Mouse (Mus musculus) liver, postnatal 0 days (tissue): ENCODE results near the gene Myo18b. TPM values are rescaled to one million over a fixed set of nuclear protein-coding genes. Genes with fewer than 3 reads are reported as not detected.

Experiments used
- ATAC-seq: fragments of 200-750 bp; cut with Nextera tagmentation; 2 replicates; pipeline ENCODE4 v1.8.0; 2017; ENCODE audit warnings: mild to moderate bottlenecking, moderate library complexity
- DNase-seq: peaks from one replicate; pipeline ENCODE4 v3.0.0-alpha.2; 2016
- H3K27ac ChIP-seq: fragments of 300-500 bp; sonication (generic); 2 replicates; pipeline ENCODE4 v1.5.1; 2014; ENCODE audit warnings: antibody characterized with exemption, moderate library complexity, mild to moderate bottlenecking, low read depth
- H3K27me3 ChIP-seq: fragments of 300-500 bp; sonication (generic); 2 replicates; pipeline ENCODE4 v1.6.1; 2014; ENCODE audit warnings: low read length, control low read depth, mixed read lengths; ENCODE audit not compliant: insufficient read depth
- H3K36me3 ChIP-seq: fragments of 300-500 bp; sonication (generic); replicated peaks from 2 replicates; pipeline ENCODE4 v1.6.1; 2014; ENCODE audit warnings: mild to moderate bottlenecking, control low read depth, low read length, moderate library complexity, mixed read lengths; ENCODE audit not compliant: insufficient read depth
- H3K4me1 ChIP-seq: fragments of 300-500 bp; sonication (generic); 2 replicates; pipeline ENCODE4 v1.6.1; 2014; ENCODE audit warnings: antibody characterized with exemption, mild to moderate bottlenecking, control low read depth; ENCODE audit not compliant: insufficient read depth
- H3K4me2 ChIP-seq: fragments of 300-500 bp; sonication (generic); 2 replicates; pipeline ENCODE4 v1.6.1; 2014; ENCODE audit warnings: low read depth, mild to moderate bottlenecking, low read length, moderate library complexity, mixed read lengths
- H3K4me3 ChIP-seq: fragments of 300-500 bp; sonication (generic); 2 replicates; pipeline ENCODE4 v1.5.1; 2014; ENCODE audit warnings: low read depth, low read length
- H3K9ac ChIP-seq: fragments of 300-500 bp; sonication (generic); replicated peaks from 2 replicates; pipeline ENCODE4 v1.6.1; 2014; ENCODE audit warnings: mild to moderate bottlenecking, moderate library complexity
- H3K9me3 ChIP-seq: fragments of 300-500 bp; sonication (generic); 2 replicates; pipeline ENCODE4 v1.6.1; 2016; ENCODE audit warnings: mild to moderate bottlenecking, control low read depth, low read length, mixed read lengths
- CTCF ChIP-seq: sonication (generic); IDR thresholded peaks from 2 replicates; pipeline ENCODE4 v1.5.1; 2016; ENCODE audit warnings: antibody characterized with exemption, low read depth
- EP300 ChIP-seq: IDR thresholded peaks from 2 replicates; pipeline ENCODE4 v1.6.1; 2016; ENCODE audit warnings: antibody characterized with exemption, low read depth, mild to moderate bottlenecking
- WGBS: fragments of 180-500 bp; shearing (Covaris S2); extraction: QIAGEN DNeasy Blood & Tissue Kit; methylation state at CpG from one replicate; pipeline ENCODE4 v1.1.7; 2014; ENCODE audit not compliant: insufficient replicate concordance; 5-methylcytosine and 5-hydroxymethylcytosine counted together
- polyA plus RNA-seq: library from polyadenylated mRNA; unstranded; fragments of >200 nt; fragmentation: Nextera tagmentation; extraction: Ambion mirVana; gene quantifications from 2 replicates; pipeline ENCODE4 v1.2.1, GENCODE M21; 2015

The Myo18b gene
- polyA plus RNA-seq, 1 experiment from 2014 or later, result not detected

DNA sequence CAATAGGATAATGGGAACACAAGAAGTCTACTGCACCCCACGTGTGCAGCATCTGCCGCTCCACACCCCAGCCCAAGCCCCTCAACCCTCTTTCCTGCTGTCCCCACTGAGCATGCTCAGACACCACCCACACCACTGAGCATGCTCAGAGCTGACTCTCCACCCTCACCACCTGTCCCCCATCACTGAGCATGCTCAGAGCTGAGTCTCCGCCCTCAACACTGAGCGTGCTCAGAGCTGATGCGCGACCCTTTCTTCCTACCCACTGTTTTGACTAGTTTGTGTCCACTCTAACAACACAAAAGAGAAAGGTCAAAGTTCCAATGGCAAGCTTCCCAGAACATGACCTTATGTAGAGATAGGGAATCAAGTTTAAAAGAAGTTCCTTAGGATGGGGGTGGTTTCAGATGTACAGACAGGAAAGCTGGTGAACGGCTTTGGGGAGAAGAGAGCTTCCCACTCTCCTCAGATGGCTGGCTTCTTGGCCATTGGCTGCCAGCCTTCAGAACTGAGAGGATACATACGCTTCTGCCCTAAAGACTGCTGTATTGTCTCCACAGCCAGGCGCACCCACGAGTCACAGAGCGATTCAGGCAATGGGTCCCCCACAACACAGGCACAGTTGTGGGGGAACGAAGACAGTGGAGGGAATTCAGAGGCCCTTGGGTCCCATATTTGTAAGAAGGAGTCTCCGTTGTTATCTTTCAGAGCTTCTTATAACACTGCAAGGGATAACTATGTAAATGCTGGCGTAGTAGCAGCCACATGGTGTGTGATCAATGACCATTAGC, 209.7 kb downstream of the Myo18b start:
- H3K4me1 ChIP-seq, result no peaks in the 10 kb centered on the region
- H3K4me2 ChIP-seq, result no peak overlapping the region
- no peak overlapping the region for H3K27ac ChIP-seq
- DNase-seq, result no peak
- TF ChIP-seq EP300 (no peak), CTCF (no peak)
- no peaks in the 10 kb centered on the region for H3K27me3 ChIP-seq
- WGBS, result 73% methylated on average over 14 of the region's 14 CpGs
- no peak overlapping the region for H3K9ac ChIP-seq
- H3K4me3 ChIP-seq, result no peak overlapping the region
- H3K36me3 ChIP-seq, result no peaks in the 10 kb centered on the region
- no peaks in the 10 kb centered on the region for H3K9me3 ChIP-seq
- ATAC-seq, result no peak

DNA sequence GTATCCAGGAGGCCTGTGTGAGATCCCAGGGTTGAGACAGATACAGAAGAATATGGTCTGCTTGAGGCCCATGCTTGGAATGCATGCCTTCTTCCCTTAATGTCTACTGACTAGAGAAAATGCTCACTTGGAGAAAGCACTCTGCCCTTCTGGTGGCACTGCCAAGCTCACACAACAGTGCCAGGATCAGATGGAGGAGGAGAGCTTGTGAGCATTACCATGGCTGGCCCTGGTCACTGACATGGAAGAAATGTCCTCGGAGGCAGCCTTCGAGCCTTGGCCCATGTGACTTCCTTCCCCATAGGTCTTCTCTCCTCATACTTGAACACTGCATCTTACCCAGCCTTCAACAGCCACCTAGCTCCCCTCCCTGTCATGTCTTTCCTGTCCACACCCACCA, 216.9 kb downstream of the Myo18b start:
- DNase-seq (no peak), ATAC-seq (no peak)
- no peak for TF ChIP-seq EP300
- no peak for TF ChIP-seq CTCF
- Histone ChIP-seq H3K27me3 (no peaks in the 10 kb centered on the region), H3K36me3 (no peaks in the 10 kb centered on the region), H3K27ac (no peak overlapping the region), H3K4me1 (no peaks in the 10 kb centered on the region), H3K9ac (no peak overlapping the region), H3K4me2 (no peak overlapping the region), H3K9me3 (no peaks in the 10 kb centered on the region), H3K4me3 (no peak overlapping the region)
- WGBS, result 51% methylated on average over 2 of the region's 2 CpGs

DNA sequence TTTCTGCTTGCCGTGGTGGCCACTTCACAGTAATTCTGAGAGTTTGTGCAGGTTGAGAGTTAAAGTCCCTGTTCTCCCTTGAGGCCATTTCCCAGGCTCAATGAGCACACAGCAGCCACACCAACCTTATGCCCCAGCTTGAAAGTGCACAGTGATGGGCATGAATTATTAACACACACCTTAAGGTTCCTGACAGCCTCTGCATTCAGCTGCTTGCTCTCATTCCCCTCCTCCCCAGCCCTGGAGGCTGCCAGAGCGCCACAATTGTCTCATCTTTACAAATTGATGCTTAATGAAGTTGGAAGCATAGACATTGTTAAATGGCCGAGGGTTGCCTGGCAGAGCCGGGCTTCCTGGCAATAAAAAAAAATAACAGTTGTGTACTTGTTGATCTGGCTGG, 218.0 kb downstream of the Myo18b start:
- no peak for ATAC-seq
- H3K9ac ChIP-seq, result no peak overlapping the region
- TF ChIP-seq CTCF (no peak), EP300 (no peak)
- H3K4me1 ChIP-seq, result no peaks in the 10 kb centered on the region
- no peak overlapping the region for H3K4me2 ChIP-seq
- DNase-seq, result no peak
- no peaks in the 10 kb centered on the region for H3K9me3 ChIP-seq
- H3K27me3 ChIP-seq, result no peaks in the 10 kb centered on the region
- H3K27ac ChIP-seq, result no peak overlapping the region
- H3K4me3 ChIP-seq, result no peak overlapping the region
- no peaks in the 10 kb centered on the region for H3K36me3 ChIP-seq
- 72% methylated on average over 4 of the region's 4 CpGs for WGBS

DNA sequence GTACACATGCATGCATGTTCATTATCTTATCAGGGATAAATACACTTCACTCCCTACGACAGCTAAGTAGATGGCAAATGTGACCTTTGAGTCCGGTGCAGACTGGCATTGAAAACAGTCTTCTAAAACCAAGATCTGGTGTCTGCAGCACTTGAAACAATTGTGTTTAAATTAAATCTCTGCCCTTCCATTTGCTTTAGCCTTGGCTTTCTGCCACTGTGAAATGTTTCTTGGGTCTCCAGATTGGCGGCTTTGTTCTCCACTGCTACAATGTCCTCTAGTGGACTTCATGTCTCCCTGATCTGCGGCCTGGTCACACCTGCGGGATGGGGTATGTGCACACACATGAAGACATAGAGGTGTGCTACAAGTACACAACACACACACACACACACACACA, 221.4 kb downstream of the Myo18b start:
- no peak for ATAC-seq
- Histone ChIP-seq H3K27ac (no peak overlapping the region), H3K4me2 (no peak overlapping the region), H3K9me3 (no peaks in the 10 kb centered on the region), H3K4me1 (no peaks in the 10 kb centered on the region), H3K9ac (no peak overlapping the region), H3K4me3 (no peak overlapping the region), H3K27me3 (no peaks in the 10 kb centered on the region), H3K36me3 (no peaks in the 10 kb centered on the region)
- WGBS, result 64% methylated on average over 5 of the region's 5 CpGs
- TF ChIP-seq EP300 (no peak), CTCF (no peak)
- no peak for DNase-seq

DNA sequence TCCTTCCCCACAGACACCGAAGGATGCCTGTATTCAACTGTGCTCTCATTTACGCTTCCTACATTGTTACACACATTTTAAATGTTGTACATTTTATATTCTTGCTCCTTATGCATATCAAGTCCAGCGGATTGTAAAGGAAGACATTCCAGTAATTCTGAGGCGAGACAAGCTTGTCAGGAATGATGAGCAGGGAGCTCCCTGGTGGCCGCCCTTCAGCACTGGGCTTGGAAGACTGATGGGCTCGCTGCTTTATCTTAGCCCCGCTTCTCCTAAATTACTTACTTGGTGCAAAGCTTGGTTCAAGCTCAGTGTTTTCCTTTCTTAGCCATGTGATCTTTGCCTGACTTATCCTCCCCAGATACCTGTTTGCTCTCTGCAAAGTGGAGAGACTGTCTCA, 223.7 kb downstream of the Myo18b start:
- no peak overlapping the region for H3K27ac ChIP-seq
- H3K36me3 ChIP-seq, result no peaks in the 10 kb centered on the region
- TF ChIP-seq CTCF (no peak), EP300 (no peak)
- DNase-seq (no peak), ATAC-seq (no peak)
- H3K4me3 ChIP-seq, result no peak overlapping the region
- no peak overlapping the region for H3K9ac ChIP-seq
- H3K9me3 ChIP-seq, result no peaks in the 10 kb centered on the region
- no peaks in the 10 kb centered on the region for H3K4me1 ChIP-seq
- 56% methylated on average over 7 of the region's 7 CpGs for WGBS
- H3K4me2 ChIP-seq, result no peak overlapping the region
- no peaks in the 10 kb centered on the region for H3K27me3 ChIP-seq

DNA sequence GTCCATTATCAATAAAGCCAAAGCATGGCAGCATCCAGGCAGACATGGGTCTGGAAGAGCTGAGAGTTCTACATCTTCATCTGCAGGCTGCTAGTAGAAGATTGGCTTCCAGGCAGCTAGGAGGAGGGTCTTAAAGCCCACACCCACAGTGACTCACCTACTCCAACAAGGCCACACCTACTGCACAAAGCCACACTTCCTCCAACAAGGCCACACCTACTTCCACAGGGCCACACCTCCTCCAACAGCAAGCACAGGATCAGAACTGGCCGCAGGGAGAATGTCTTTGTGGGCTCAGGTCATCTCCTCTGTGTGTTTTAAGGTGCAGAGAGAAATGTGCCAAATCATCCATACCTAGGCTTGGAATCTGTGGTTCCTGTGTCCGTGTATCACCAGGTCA, 224.2 kb downstream of the Myo18b start:
- Histone ChIP-seq H3K27ac (no peak overlapping the region), H3K4me1 (no peaks in the 10 kb centered on the region), H3K9ac (no peak overlapping the region), H3K36me3 (no peaks in the 10 kb centered on the region), H3K9me3 (no peaks in the 10 kb centered on the region), H3K4me3 (no peak overlapping the region), H3K27me3 (no peaks in the 10 kb centered on the region), H3K4me2 (no peak overlapping the region)
- DNase-seq, result no peak
- ATAC-seq, result no peak
- 38% methylated on average over 2 of the region's 2 CpGs for WGBS
- TF ChIP-seq EP300 (no peak), CTCF (no peak)
